Mouse (Mus musculus) neural tube, embryonic 14.5 days (tissue): ENCODE measurements around the gene Appl1. TPM values are rescaled to one million over a fixed set of nuclear protein-coding genes. Genes with fewer than 3 reads are reported as not detected.

Experiments used
- ATAC-seq: fragments of 200-750 bp; cut with Nextera tagmentation; 2 replicates; pipeline ENCODE4 v1.8.0; 2017; ENCODE audit warnings: low read depth, mild to moderate bottlenecking, moderate TSS enrichment, moderate library complexity
- H3K27ac ChIP-seq: fragments of 300-500 bp; sonication (generic); 2 replicates; pipeline ENCODE4 v1.5.1; 2014; ENCODE audit warnings: low read depth, mild to moderate bottlenecking, control low read depth, low read length, moderate library complexity, mixed read lengths
- H3K27me3 ChIP-seq: fragments of 300-500 bp; sonication (generic); 2 replicates; pipeline ENCODE4 v1.6.1; 2014; ENCODE audit warnings: low read length; ENCODE audit not compliant: control insufficient read depth, insufficient read depth
- H3K36me3 ChIP-seq: fragments of 300-500 bp; sonication (generic); 2 replicates; pipeline ENCODE4 v1.6.1; 2014; ENCODE audit warnings: low read length, mixed read lengths; ENCODE audit not compliant: control insufficient read depth, insufficient read depth
- H3K4me1 ChIP-seq: fragments of 300-500 bp; sonication (generic); 2 replicates; pipeline ENCODE4 v1.6.1; 2014; ENCODE audit warnings: low read length; ENCODE audit not compliant: control insufficient read depth, insufficient read depth
- H3K4me2 ChIP-seq: fragments of 300-500 bp; sonication (generic); 2 replicates; pipeline ENCODE4 v1.6.1; 2014; ENCODE audit warnings: mild to moderate bottlenecking, low read depth, low read length, control low read depth
- H3K4me3 ChIP-seq: fragments of 300-500 bp; sonication (generic); 2 replicates; pipeline ENCODE4 v1.5.1; 2014; ENCODE audit warnings: low read depth, low read length, control low read depth, mixed read lengths
- H3K9ac ChIP-seq: fragments of 300-500 bp; sonication (generic); replicated peaks from 2 replicates; pipeline ENCODE4 v1.6.1; 2014; ENCODE audit warnings: low read depth, mild to moderate bottlenecking, control low read depth, low read length, mixed read lengths
- H3K9me3 ChIP-seq: fragments of 300-500 bp; sonication (generic); 2 replicates; pipeline ENCODE4 v1.6.1; 2016; ENCODE audit warnings: low read length; ENCODE audit not compliant: control insufficient read depth
- WGBS: fragments of 180-500 bp; shearing (Covaris S2); extraction: QIAGEN DNeasy Blood & Tissue Kit; methylation state at CpG from one replicate; pipeline ENCODE4 v1.1.7; 2014; 5-methylcytosine and 5-hydroxymethylcytosine counted together
- polyA plus RNA-seq: library from polyadenylated mRNA; unstranded; fragments of >200 nt; fragmentation: Nextera tagmentation; extraction: Ambion mirVana; gene quantifications from 2 replicates; pipeline ENCODE4 v1.2.1, GENCODE M21; 2014

The Appl1 gene
- polyA plus RNA-seq, 1 experiment from 2014 or later: 88.3 TPM

DNA sequence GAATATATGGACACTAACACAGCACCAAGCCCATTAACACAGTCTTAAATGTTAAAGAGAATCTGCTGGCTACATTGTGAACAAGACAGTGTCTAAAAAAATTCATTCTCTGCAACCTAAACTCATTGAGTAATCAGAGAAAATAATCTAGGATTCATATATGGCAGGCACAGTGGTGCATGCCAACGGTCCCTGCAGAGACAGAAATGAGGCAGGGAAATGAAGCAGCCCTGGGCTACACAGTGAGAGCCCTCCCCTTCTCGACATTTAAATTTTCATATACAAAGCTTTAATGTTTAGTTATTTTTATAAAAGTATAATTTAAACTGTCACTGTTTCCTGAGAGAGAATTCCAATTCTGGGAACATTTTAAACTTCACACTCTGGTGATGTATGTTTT, 71.5 kb downstream of the Appl1 start:
- Histone ChIP-seq H3K27ac (no peak overlapping the region), H3K36me3 (no peaks in the 10 kb centered on the region), H3K9me3 (no peaks in the 10 kb centered on the region), H3K27me3 (no peaks in the 10 kb centered on the region), H3K4me2 (no peak overlapping the region), H3K4me3 (no peak overlapping the region), H3K9ac (no peak overlapping the region), H3K4me1 (no peaks in the 10 kb centered on the region)
- no peak for ATAC-seq
- 79% methylated on average over 2 of the region's 2 CpGs for WGBS

- no peak within 1 kb of the TSS for H3K27ac ChIP-seq
- no peak within 1 kb of the TSS for H3K9ac ChIP-seq
- H3K27me3 ChIP-seq: no peaks in the 10 kb centered on the region
- WGBS: 95% methylated on average over 4 of the region's 4 CpGs
- H3K4me1 ChIP-seq: no peaks in the 10 kb centered on the region
- no peak for ATAC-seq
- H3K9me3 ChIP-seq: no peaks in the 10 kb centered on the region
- H3K4me3 ChIP-seq: no peak within 1 kb of the TSS
- H3K36me3 ChIP-seq: no peaks in the 10 kb centered on the region
- H3K4me2 ChIP-seq: no peak within 1 kb of the TSS
Observed at GRCm38 (mm10) chr14:26894392-26894791, 76.6 kb downstream of the Appl1 start, which contains the start of gene Asb14. Gene Asb14, plus strand, starts transcription at chr14:26894557.

DNA sequence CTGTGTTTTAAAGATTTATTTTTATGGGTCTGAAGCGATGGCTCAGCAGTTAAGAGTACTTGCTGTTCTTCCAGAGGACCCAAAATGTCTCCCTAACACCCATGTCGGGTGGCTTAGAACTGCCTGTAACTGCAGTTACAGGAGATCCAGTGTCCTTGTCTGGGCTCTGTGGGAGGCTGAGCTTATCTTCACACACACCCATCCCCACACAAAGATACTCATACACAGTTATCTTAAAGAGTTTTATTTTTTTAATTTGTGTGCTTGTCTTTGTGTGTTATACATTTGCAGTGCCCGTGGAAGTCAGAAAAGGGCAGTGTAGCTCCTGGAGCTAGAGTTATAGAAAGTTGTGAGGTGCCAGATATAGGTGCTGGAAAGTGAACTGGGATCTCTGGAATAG, 80.3 kb downstream of the Appl1 start:
- Histone ChIP-seq H3K27ac (no peak overlapping the region), H3K4me3 (no peak overlapping the region), H3K4me1 (no peaks in the 10 kb centered on the region), H3K4me2 (no peak overlapping the region), H3K9ac (no peak overlapping the region), H3K9me3 (no peaks in the 10 kb centered on the region), H3K36me3 (no peaks in the 10 kb centered on the region), H3K27me3 (no peaks in the 10 kb centered on the region)
- 96% methylated on average over 3 of the region's 3 CpGs for WGBS
- ATAC-seq: no peak

DNA sequence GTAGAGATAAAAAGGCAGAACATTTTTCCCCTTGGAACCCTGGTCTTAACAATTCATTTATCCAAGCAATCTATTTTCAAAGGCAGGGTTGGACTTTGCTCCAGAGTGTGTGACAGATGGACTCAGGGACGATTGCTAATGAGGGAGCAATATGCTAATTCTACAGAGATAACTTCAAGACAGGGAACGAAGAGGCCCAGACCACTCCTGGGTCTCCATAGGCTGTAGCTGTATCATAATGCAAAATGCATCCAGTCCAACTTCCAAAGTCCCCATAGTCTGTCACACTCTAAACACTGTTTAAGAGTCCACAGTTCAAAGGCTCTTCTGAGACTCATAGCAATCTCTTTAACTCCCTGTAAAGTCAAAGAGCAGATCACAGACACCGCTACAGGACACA, 83.8 kb downstream of the Appl1 start:
- Histone ChIP-seq H3K36me3 (no peaks in the 10 kb centered on the region), H3K4me1 (no peaks in the 10 kb centered on the region), H3K9ac (no peak overlapping the region), H3K27ac (no peak overlapping the region), H3K4me3 (no peak overlapping the region), H3K27me3 (no peaks in the 10 kb centered on the region), H3K4me2 (no peak overlapping the region), H3K9me3 (no peaks in the 10 kb centered on the region)
- 55% methylated on average over 3 of the region's 3 CpGs for WGBS
- ATAC-seq: no peak

- H3K27ac ChIP-seq: no peak overlapping the region
- 91% methylated on average over 5 of the region's 5 CpGs for WGBS
- H3K27me3 ChIP-seq: no peaks in the 10 kb centered on the region
- no peak overlapping the region for H3K9ac ChIP-seq
- no peak for ATAC-seq
- H3K36me3 ChIP-seq: no peaks in the 10 kb centered on the region
- H3K4me1 ChIP-seq: no peaks in the 10 kb centered on the region
- H3K4me2 ChIP-seq: no peak overlapping the region
- H3K9me3 ChIP-seq: no peaks in the 10 kb centered on the region
- no peak overlapping the region for H3K4me3 ChIP-seq
Observed at GRCm38 (mm10) chr14:26881700-26882099, 89.3 kb downstream of the Appl1 start.

GRCm38 (mm10) chr14:26879976-26880375, 91.1 kb downstream of the Appl1 start:
- no peak overlapping the region for H3K9ac ChIP-seq
- no peaks in the 10 kb centered on the region for H3K27me3 ChIP-seq
- H3K4me3 ChIP-seq: no peak overlapping the region
- ATAC-seq: no peak
- H3K36me3 ChIP-seq: no peaks in the 10 kb centered on the region
- H3K4me1 ChIP-seq: no peaks in the 10 kb centered on the region
- H3K27ac ChIP-seq: no peak overlapping the region
- WGBS: 74% methylated on average over 2 of the region's 2 CpGs
- no peak overlapping the region for H3K4me2 ChIP-seq
- no peaks in the 10 kb centered on the region for H3K9me3 ChIP-seq

- ATAC-seq: no peak
- no peak overlapping the region for H3K4me2 ChIP-seq
- 68% methylated on average over 4 of the region's 4 CpGs for WGBS
- no peak overlapping the region for H3K27ac ChIP-seq
- H3K27me3 ChIP-seq: no peaks in the 10 kb centered on the region
- H3K4me3 ChIP-seq: no peak overlapping the region
- no peaks in the 10 kb centered on the region for H3K4me1 ChIP-seq
- no peaks in the 10 kb centered on the region for H3K36me3 ChIP-seq
- H3K9me3 ChIP-seq: no peaks in the 10 kb centered on the region
- no peak overlapping the region for H3K9ac ChIP-seq
Observed at GRCm38 (mm10) chr14:26878756-26879155, 92.3 kb downstream of the Appl1 start.

Other genes with a start within 250 kb of the Appl1 start
- gene Asb14, start 76.7 kb downstream of the Appl1 start, polyA plus RNA-seq: 0.23 and 0.24 TPM in 2 replicates
- gene Hesx1, start 23.2 kb upstream of the Appl1 start, polyA plus RNA-seq: not detected in 2 replicates
- 2.1 and 2.4 TPM in 2 replicates for gene Il17rd, start 67.7 kb upstream of the Appl1 start, polyA plus RNA-seq
- gene Arhgef3, start 143.7 kb upstream of the Appl1 start, polyA plus RNA-seq: 9.9 and 13.4 TPM in 2 replicates